Mouse (Mus musculus) large intestine, adult 2 months (tissue): Measurements from ENCODE around the gene Vmp1. TPM values are rescaled to one million over a fixed set of nuclear protein-coding genes. Genes with fewer than 3 reads are reported as not detected.

ENCODE experiments used
- DNase-seq: peaks from one replicate; pipeline ENCODE4 v3.0.0-alpha.2; 2012; ENCODE audit warnings: low read depth, low spot score
- WGBS: fragments of 180-500 bp; shearing (Covaris S2); methylation state at CpG from one replicate; pipeline ENCODE4 v1.1.7; 2018; 5-methylcytosine and 5-hydroxymethylcytosine counted together
- polyA plus RNA-seq: library from polyadenylated mRNA; depleted of rRNA; stranded (reverse); fragments of >200 nt; gene quantifications from 2 replicates; pipeline ENCODE4 v1.2.3, GENCODE M21; 2012; rRNA removed

Vmp1 gene
- 147 and 183 TPM in 2 replicates for polyA plus RNA-seq

DNA sequence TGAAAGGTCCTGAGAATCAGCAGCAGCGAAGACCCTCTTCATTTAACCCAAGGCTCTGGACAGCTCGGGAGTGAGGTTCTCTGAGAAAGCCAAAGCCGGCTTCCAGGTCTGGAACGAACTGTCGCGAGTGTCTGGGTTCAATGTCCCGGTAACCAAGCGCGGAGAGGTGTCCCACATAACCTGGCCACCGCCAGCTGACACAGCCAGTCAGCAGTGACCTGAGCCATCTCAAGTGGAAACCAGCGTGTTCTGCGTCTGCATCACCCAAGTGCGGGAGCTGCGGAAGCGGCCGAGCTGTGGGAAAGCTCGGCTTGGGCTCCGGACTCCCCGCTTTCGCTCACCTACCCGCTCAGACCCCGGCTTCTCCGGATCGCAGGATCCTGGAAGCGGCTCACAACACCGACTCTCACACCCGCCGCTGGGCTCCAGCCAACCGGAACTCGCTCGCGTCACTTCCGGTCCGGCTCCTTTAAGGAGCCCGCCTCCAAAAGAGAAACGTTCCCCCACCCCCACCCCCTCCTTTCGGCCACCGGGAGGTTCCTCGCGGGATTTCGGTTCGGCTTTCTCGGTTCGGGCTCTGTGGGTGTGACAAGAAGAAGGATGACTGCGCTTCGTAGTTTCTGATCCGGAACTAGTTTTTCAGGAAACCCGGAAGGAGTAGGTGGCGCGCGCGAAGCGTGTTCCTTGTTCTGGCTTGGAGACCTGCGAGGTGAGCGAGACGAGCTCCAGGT is at the start of gene Vmp1, which contains the start of gene Ptrh2:
Gene Vmp1, minus strand, starts transcription at position 442 of the 731 bp plus-strand sequence.
Gene Ptrh2, plus strand, starts transcription at position 591 of the 731 bp plus-strand sequence.
- under 1% methylated on average over 56 of the region's 56 CpGs for WGBS
- peak; percentile 89 for DNase-seq

DNA sequence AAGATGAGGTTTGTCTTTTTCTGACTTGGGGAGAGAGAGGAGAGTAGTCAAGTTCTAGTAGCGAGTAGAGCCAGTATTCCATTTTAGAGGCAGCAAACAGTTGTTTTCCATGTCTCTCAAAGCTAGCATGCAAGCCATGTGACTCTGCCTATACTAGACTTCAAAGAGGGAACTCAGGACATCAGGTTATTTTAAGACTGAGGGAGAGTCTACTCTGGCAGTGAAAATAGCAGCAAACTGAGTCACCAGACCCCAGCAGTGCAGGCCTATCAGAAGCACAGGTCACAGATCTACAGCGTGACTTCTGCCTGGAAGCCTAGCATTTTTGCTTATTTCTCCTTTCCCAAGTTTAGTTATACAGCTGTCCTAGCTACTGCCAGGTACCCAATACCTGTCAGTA is 47.8 kb upstream of the Vmp1 start:
- 83% methylated on average over 2 of the region's 2 CpGs for WGBS
- DNase-seq: no peak

DNA sequence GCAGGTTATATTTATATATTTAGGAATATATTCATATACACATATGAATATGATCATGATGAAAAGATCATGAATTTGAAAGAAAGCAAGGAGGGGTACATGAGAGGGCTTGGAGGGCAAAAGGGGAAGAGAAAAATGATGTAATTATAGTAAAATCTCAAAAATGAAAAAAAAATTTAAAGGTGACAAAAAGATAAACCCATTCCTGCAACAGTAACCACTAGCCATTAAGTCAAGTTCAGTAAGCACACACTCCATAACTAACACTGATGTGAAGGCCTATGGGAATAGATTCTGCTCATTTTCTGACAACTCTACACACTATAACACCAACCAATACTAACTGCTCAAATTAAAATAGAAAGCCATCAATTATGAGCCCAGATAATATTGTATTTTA is 42.0 kb upstream of the Vmp1 start:
- no peak for DNase-seq

DNA sequence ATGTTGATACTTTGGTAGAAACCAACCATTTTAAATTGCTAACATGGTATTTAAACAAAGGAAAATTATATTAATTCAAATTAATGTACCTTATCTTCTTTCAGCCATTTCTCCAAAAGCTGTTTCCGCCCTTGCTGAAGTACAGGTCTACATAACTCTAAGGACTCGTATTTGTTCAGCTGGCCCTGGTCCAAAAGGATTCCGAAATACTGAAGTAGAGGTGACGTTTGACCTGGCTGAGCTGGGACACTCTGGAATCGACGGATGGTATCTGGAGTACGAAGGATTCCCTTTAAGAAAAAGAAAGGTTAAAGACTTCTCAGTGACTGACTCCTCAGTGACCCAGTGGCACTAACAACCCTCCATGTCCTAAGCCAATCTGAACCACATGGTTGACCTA is 41.3 kb upstream of the Vmp1 start:
- WGBS: 51% methylated on average over 7 of the region's 7 CpGs
- no peak for DNase-seq

DNA sequence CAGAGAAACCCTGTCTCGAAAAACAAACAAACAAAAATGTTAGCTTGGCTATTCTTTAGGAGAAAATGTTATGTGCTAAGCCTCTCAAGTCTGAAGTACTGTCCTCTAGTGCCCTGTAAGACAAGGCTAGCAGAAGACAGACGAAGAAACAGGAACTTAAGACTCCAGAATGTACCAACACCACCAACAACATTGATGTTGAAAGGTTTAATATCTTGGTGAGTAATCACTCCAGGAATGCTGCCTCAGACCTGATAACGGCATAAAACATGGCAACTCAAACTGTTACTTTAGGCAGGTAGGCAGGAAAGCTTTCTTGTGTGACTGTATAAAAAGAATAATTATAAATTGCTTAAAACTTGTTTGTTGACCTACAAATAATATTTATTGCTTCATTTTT is 40.4 kb upstream of the Vmp1 start:
- 82% methylated on average over 3 of the region's 3 CpGs for WGBS
- no peak for DNase-seq

DNA sequence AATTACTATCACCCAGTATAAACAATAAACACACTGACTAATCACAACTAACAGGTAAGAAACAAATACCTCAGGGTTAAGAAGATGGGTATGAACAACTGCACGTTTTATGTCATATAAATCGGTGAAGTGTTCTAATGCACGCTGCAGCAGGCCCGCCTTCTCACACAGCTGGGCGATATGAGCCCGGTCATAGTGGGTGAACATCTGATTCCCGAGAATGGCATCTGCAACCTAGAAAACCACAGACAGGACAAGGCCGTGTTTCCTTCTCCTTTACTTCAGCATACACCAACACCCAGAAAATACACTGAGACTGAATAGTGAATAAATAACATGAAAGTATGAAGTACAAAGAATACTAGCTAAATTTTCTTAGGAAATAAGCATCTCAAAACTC is 35.8 kb upstream of the Vmp1 start:
- 82% methylated on average over 8 of the region's 8 CpGs for WGBS
- no peak for DNase-seq

DNA sequence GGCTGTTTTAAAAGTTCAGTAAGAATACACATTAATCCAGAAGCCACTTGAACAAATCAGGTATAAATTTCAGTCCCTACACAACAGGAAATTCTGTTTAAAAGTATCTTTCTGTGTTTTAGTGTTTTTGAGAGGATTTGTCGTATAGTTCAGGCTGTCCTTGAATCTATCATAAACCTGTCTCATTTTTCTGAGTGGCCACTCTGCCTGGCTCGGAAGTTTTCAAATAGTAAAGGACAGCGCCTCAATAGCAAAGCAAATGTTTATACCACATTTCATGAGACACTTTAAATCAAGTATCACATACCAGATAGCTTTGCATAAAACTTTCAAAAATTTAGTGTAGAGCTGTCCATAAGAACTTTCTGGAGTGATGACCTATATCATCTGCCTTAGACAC is 34.7 kb upstream of the Vmp1 start:
- no peak for DNase-seq
- 86% methylated on average over 3 of the region's 3 CpGs for WGBS

DNA sequence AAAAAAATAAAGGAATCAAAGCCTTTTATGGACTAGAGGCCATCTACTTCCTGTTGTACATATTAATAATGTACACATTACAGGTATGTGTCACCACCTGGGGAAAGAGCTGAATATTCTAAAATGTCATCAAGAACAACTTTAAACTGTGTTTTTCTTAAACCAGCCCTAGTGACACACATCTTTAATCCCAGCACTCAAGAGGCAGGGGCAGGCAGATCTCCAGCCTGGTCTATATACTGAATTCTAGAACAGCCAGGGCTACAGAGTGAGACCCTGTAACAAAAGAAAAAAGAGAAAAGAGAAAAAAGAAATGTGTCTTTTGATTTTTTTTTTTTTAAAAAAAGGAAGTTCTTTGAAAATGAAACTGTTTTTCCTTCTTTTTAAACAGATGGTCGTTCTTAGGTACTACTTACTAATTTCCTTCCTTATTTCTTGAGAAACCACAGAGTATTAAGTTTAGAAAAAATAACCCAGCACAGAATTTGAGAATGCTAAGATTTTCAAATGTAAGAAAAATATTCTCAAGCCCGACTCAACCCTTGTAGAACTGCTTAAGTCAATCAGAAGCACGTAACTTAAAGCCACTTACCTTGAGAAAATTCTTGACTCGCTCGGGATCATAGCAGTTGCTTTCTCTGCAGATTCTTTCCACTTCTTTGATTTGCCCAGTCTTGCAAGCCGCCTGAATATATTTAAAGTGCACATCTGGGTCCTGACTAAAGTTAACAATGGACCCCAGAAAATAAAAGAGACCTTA is 33.9 kb upstream of the Vmp1 start:
- no peak for DNase-seq
- WGBS: 84% methylated on average over 6 of the region's 6 CpGs

DNA sequence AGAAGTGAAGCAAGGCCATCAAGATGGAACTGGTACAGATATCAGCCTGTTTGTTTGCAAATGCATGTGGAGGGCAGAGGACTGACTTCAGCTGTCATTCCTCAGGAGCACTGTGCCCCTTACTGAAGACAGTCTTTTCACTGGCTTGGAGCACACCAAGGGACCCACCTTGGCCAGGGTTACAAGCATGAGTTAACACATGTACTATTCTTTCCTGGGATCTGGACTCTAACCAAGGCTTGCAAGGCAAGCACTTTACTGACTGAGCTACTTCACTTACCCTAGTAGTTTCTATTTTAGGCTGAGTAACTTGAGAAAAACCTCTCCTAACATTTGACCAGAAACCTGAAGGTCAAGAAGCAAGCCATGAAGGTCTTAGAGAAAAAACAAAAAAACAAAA is 31.0 kb upstream of the Vmp1 start:
- DNase-seq: no peak

DNA sequence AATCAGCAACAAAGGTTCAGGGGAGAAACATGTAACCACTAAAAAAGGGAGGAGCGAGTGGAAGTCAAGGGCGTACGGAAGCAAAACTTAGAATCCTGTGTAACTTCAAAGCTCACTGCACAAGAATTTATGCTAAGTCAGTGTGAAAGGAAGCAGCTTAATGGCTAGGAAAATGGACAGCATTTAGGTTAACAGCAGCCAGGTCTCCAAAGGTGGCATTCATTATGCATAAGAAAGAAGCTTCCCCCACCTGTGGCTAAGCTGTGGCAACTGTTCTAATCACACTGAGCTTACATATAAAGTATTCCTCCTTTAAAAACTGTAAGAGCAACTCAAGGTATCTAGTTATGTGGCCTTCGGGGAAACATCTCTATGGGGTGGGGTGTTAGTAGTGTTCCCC is 17.5 kb upstream of the Vmp1 start:
- no peak for DNase-seq
- 96% methylated on average over 4 of the region's 4 CpGs for WGBS

DNA sequence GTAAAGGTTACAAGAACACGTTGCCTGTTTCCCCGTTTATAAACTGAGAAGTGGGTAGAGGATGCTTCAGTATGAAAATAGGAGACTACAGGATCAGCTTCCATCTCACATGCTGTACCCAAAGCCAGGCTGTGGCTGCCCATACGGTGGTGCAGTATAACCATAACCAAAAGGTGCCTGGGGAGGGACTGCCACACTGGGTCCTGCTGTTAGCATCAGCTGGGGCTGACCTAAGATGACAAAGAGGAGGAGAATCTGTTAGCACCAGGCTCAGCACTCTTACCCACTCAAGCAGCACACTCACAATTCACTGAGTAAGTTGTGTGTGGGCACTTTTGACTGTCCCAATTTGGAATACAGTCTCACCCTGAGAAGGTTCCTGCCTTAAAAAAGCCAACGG is 11.8 kb upstream of the Vmp1 start:
- 73% methylated on average over 4 of the region's 4 CpGs for WGBS
- DNase-seq: no peak

DNA sequence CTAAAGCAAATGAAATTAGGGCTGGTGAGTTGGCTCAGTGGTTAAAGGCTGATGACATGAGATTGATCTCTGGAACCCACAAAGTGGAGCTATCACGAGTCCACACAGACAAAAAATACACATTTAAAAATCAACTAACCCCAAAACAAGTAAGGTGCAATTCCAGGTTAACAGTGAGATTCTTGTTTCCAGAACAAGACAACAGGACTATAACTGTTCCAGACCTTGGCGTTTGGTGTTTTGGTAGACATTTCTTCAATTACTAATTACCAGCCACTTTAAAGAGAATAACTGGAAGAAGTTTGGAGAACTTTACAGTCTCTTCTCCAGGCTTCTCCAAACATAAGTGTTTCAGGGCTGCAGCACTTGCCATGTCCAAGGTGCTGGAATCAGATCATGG is 8.9 kb upstream of the Vmp1 start:
- WGBS: 78% methylated on average over 2 of the region's 2 CpGs
- DNase-seq: no peak

DNA sequence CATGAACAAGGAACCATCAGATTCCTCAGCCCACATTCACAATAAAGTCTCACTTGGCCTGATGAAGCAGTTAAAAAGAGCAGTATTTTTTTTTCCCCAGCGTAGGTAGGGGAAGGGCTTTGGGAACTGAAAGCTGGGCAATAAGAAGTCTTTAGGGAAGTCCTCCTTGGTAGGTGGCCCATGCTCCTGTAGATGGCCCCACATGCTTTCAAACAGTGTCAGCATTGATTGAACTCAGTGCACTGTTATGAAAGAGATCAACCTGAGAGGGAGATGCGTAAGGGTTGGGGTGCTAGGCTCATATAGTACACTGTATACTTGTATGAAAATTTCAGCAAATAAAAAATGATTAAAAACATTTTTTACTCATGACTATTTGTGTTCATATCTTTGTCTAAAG is 8.3 kb upstream of the Vmp1 start:
- WGBS: 89% methylated on average over 2 of the region's 2 CpGs
- no peak for DNase-seq

DNA sequence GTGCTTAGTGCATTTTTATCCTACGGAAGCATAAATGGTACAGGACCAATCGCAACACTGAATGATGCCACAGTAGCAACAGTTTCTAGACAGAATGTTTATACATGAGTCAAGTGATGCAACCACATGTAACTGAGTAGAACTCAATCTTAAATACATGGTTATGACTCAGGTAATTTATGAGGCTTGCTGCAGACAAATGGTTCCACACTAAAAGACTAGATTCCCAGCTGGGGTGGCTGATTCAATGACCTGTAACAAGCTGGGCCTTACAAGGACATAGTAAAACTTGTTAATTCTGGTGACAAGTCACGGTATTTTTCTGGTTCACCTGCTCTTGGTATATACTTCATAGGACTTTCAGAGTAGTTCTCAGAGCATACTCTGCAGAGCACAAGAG is 7.8 kb upstream of the Vmp1 start:
- 81% methylated on average over 3 of the region's 3 CpGs for WGBS
- no peak for DNase-seq

DNA sequence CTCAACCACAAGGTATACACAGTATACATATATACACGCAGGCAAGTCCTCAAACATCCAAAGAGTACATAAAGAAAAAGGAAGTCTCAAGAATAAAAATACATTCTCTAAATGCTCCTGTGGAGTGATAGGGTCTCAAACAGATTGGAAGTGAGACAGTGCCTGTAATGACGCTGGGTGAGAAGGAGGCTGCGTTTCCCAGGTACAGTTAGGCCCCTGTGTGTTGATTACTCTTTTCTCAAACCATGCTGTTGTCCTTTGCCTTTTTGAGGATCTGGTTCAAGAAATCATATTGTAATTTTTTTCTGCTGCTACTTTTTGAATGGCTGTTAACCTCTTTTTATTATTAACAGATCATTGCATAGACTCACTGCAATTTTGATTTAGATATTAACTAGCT is 6.7 kb upstream of the Vmp1 start:
- WGBS: 80% methylated on average over 3 of the region's 3 CpGs
- DNase-seq: no peak

DNA sequence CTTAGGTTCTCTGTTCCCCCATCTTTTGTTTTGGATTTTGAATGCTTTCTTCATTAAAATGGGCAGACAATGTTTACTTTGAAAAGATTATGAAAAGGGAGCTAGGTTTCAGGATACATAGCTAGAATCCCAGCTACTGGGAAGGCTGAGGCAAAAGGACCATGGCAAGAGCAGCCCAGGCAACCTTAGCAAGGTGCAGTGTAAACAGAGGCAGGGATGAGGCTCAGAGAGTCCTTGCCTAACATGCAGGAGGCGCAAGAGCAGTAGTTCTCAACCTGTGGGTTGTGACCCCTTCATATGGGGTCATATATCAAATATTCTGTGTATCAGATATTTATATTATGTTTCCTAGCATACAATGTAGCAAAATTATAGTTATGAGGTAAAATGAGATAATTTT is 1.7 kb upstream of the Vmp1 start:
- DNase-seq: no peak
- 86% methylated on average over 1 of the region's 1 CpGs for WGBS

DNA sequence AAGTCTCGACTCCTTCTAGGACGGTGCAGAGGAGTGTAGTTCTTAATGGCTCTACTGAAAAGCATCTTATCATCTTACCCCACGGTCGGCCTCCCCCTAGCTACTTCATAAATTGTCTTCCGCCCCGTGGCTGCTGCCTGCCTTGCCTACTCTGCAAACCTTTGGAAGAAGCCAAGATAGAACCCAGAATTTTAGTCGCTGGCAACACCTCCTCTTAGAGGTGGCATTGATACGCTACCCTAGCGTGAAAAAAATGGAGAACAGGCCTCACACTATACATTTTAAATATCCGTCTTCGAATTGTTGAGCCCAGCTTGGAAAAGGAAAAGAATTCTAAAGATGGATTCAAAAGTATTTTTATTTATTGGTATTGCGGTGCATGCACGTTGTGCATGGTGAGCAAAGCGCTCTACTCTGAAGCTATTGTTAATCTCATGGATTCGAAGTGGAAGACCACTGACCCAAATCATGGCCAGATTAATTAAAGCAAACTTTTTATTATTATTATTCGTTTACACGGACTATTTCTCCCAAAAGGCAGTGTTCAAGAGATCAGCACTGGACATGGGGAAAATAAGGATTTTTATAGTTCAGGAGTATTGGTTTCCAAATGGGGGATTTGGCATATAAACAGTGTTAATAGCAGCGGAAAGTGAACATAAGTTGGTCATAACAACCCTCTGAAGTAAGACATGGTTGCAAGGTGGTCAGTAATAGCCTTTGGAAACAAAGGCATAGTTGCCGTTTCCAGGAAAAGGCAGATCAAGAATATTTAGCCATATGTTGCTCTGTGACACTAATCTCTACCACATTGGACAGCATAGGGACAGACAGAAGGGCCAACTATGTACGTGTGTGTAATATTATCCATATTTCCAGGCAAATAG is 733 bp upstream of the Vmp1 start:
- DNase-seq: no peak
- WGBS: 3% methylated on average over 20 of the region's 20 CpGs

DNA sequence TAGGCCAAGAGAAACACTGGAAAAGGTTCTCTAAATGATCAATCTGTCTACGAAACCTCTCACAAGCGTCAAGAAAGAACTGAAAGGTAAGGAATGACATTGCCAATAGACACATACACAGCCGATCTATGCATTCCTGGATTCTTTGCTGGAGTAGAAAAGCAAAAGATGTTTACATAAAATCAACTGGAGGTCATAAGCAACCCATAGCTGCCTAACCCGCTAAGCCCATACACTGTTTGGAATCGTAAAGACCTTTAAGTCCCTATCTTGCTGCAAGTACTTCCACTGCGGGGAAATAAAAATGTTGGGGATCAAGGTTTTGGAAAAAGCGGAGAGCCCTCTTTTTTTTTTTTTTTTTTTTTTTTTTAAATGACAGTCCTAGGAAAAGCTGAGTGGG is 775 bp downstream of the Vmp1 start:
- 23% methylated on average over 7 of the region's 7 CpGs for WGBS
- DNase-seq: no peak

DNA sequence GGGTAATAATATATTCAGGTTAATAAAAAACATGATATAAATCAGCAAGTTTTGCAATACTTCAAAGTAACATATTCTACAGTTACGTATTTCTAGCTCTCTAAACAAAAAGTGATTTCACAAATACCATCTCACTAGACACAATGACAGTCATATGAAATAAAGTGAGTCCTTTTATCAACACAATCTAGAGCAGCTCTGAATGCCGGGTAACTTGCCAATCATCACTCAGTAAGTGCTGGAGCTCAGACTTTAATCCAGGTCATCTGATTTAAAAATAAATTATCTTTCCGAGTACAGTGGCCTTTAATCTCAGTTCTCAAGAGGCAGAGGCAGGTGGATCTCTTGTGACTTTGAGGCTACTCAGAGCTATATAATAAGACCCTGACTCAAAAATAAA is 2.2 kb downstream of the Vmp1 start:
- DNase-seq: no peak
- WGBS: 45% methylated on average over 3 of the region's 3 CpGs

DNA sequence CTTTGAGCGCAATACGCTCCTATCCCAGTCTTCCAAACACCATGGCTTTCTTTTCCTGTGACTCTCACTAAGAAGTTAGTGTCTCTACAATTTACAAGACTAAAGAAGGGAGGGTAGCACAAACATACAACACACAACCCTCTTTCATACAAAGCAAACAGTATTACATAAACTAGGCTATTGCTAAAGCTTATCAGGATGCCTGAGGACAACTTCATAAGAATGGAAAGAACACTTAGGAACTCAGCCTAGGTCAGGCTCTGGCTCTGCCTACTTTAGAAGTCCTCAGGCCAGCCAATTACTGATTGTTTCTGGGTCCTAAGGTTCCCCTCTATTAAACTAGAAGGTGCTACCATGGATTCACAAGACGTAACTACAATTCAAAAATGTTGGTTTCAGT is 2.9 kb downstream of the Vmp1 start:
- WGBS: 94% methylated on average over 3 of the region's 3 CpGs
- no peak for DNase-seq

DNA sequence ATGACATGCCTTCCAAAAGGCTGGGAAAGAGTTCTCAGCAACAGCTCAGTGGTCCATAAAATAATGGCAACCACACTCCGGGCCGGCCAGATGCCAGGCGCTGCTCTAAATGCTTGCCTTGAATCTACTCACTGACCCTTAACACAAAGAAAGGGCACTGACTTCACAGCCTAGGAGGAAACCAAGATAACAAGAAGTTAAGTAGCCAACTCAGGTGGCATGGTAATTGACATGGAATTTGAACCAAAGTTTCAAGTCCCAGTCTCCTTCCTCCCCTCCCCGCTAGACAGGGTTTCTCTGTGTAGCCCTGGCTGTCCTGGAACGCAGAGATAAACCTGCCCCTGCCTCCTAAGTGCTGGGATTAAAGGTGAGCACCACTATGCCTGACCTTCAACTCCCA is 4.7 kb downstream of the Vmp1 start:
- DNase-seq: no peak
- WGBS: 43% methylated on average over 5 of the region's 5 CpGs
